Mouse (Mus musculus) brain, embryonic 14.5 days (tissue): ENCODE measurements around the gene Pank3.

Source experiments
- CTCF ChIP-seq: fragments of 200-500 bp; IDR thresholded peaks from 2 replicates; pipeline ENCODE4 v1.5.1; 2012; ENCODE audit warnings: inconsistent platforms, mild to moderate bottlenecking, moderate library complexity, borderline replicate concordance; ENCODE audit not compliant: insufficient read depth, insufficient read length; ENCODE audit errors: extremely low read depth
- POLR2A ChIP-seq: fragments of 200-500 bp; IDR thresholded peaks from 2 replicates; pipeline ENCODE4 v1.6.1; 2012; ENCODE audit warnings: mild to moderate bottlenecking, inconsistent platforms, borderline replicate concordance; ENCODE audit not compliant: poor library complexity, insufficient read depth, insufficient read length, severe bottlenecking; ENCODE audit errors: extremely low read depth

- TF ChIP-seq CTCF (no peak), POLR2A (no peak)
Observed at GRCm38 (mm10) chr11:35755546-35755945, 13.7 kb upstream of the Pank3 start.
